Mouse (Mus musculus) mature B cell (primary cell): ENCODE data around the gene Macrod1.

Experiments
- in situ Hi-C: fragments of 300-500 bp; cut with MboI; formaldehyde crosslinking; loops from 2 replicates; pipeline ENCODE4 v1.14.3; 2019

Gene Macrod1

GRCm38 (mm10) chr19:7056248-7057087 lies at the start of gene Macrod1:
Gene Macrod1 (plus strand): TSS chr19:7056810.
- in situ Hi-C loops: loop anchor here (25.0 kb wide), 1 partner anchor 356 kb away; the partner anchor contains the start of gene 2700081O15Rik

GRCm38 (mm10) chr19:7006892-7007593 lies 49.6 kb upstream of the Macrod1 start:
- in situ Hi-C loops: no loop called here

GRCm38 (mm10) chr19:7012426-7012825 lies 44.2 kb upstream of the Macrod1 start:
- in situ Hi-C loops: no loop called here

- in situ Hi-C loops: no loop called here
Measured at GRCm38 (mm10) chr19:7013984-7014383, 42.6 kb upstream of the Macrod1 start.

GRCm38 (mm10) chr19:7014481-7015135 lies 42.0 kb upstream of the Macrod1 start:
- in situ Hi-C loops: no loop called here

- in situ Hi-C loops: no loop called here
Measured at GRCm38 (mm10) chr19:7017541-7018457, 38.8 kb upstream of the Macrod1 start.

GRCm38 (mm10) chr19:7018546-7018945 lies 38.1 kb upstream of the Macrod1 start:
- in situ Hi-C loops: no loop called here

- in situ Hi-C loops: no loop called here
Measured at GRCm38 (mm10) chr19:7019191-7019590, 37.4 kb upstream of the Macrod1 start, which contains the start of gene Fermt3. Gene Fermt3 (minus strand): TSS chr19:7019469.

- in situ Hi-C loops: no loop called here
Measured at GRCm38 (mm10) chr19:7020224-7020641, 36.4 kb upstream of the Macrod1 start.

- in situ Hi-C loops: no loop called here
Measured at GRCm38 (mm10) chr19:7029531-7029930, 27.1 kb upstream of the Macrod1 start.

GRCm38 (mm10) chr19:7034006-7034405 lies 22.6 kb upstream of the Macrod1 start:
- in situ Hi-C loops: no loop called here

GRCm38 (mm10) chr19:7039088-7039720 lies 17.4 kb upstream of the Macrod1 start:
- in situ Hi-C loops: no loop called here

GRCm38 (mm10) chr19:7039841-7040636 lies 16.6 kb upstream of the Macrod1 start, which contains the start of gene Stip1:
Gene Stip1 (minus strand): TSS chr19:7039967.
- in situ Hi-C loops: no loop called here

GRCm38 (mm10) chr19:7040637-7041130 lies 15.9 kb upstream of the Macrod1 start:
- in situ Hi-C loops: no loop called here

- in situ Hi-C loops: no loop called here
Measured at GRCm38 (mm10) chr19:7041171-7041570, 15.4 kb upstream of the Macrod1 start.

GRCm38 (mm10) chr19:7044279-7044678 lies 12.3 kb upstream of the Macrod1 start:
- in situ Hi-C loops: no loop called here

GRCm38 (mm10) chr19:7044706-7045105 lies 11.9 kb upstream of the Macrod1 start:
- in situ Hi-C loops: no loop called here

- in situ Hi-C loops: loop anchor here (25.0 kb wide), 1 partner anchor 359 kb away; the partner anchor contains the start of gene 2700081O15Rik
Measured at GRCm38 (mm10) chr19:7053382-7053781, 3.2 kb upstream of the Macrod1 start.

- in situ Hi-C loops: loop anchor here (25.0 kb wide), 1 partner anchor 358 kb away; the partner anchor contains the start of gene 2700081O15Rik
Measured at GRCm38 (mm10) chr19:7054772-7055171, 1.8 kb upstream of the Macrod1 start.
